Mouse (Mus musculus): Measurements from ENCODE around the gene Man2a2.

DNA sequence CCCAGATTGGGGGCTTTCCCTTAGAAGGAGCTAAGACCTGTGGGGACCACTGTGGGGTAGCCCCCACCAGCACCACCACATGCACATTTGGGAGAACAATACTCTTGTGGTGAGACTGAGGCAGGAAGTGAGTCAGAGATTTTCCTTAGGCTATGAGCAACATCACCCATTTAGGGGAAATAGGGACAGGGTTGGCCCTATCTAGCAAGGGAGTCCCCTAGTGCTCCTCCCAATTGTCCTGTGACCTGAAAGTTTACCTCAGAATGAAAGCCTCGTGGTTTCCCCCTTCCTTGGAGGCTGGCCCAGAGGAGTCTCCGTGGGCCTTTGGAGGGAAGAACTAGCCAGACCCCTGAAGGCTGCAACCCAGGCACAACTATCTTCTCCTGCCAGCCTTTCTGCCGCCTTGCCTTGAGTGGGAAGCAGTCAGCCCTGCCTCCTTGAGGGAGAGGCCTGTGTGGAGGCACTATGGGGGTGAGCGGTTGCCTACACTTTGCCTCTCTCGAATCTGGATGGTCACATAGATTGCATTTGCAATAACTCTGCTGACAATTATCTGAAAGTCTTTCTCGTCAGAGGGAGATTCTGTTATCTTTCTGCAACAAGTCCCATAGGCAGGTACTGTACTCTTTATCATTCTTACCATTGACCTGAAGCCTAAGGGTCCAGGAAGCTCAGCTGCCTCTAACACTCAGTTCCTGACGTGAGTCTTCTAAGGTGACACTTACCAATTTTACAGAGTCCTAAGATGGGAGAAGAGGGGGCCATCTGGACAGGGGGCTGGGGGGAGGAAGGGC is 33.1 kb upstream of the Man2a2 start:
- TF ChIP-seq CTCF (IDR thresholded peaks at IDR 0.05; ENCODE audit: extremely low read depth, insufficient read depth, low read length) (no peak), POLR2A (IDR thresholded peaks at IDR 0.05; ENCODE audit: extremely low read depth, insufficient read depth, low read length) (no peak)

Measured in cortical plate, adult 2 months (tissue).